Mouse (Mus musculus): ENCODE results near the gene Gm21725.
"Not testable (repeated sequence)": the region's sequence is repeated elsewhere in the genome, so short reads cannot be mapped to it uniquely, and the experiment has no call there.

The Gm21725 gene

DNA sequence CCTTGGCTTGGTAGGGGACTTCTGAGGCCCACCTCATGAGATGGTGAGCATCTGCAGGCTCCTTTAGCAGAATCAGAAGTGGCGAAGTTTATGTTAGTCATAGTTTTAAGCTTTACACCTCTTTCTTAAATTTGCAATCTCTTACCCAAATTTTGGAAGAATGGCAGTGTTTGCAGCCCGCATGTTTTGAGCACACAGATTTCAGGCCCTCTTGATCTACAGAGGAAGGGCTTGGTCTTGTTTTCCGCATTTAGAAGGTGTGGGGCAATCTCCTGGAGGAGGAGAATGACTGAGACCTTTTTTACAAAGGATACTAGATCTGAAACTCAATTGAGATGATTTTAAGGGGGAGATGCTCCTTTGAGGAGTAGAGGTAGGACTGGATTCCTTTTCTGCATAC lies at the start of gene Gm21725:
Gene Gm21725 (minus strand): TSS at position 101 of the 400 bp plus-strand sequence.
- not testable (repeated sequence) for DNase-seq

Measured in retina, postnatal 1 day (tissue).